Mouse (Mus musculus): ENCODE measurements around the gene Tlk2. TPM values are rescaled to one million over a fixed set of nuclear protein-coding genes. Genes with fewer than 3 reads are reported as not detected.

Tlk2 gene
- polyA plus RNA-seq, 1 experiment = 33.3 TPM

GRCm38 (mm10) chr11:105180471-105181091, 2.0 kb downstream of the Tlk2 start:
- H3K4me1 ChIP-seq (ENCODE audit: control insufficient read depth, insufficient read depth, low read length) = no peaks in the 10 kb centered on the region; the same call in 1 of the 2 replicates
- peak overlapping the region; percentile 84 for H3K4me3 ChIP-seq (replicated peaks; ENCODE audit: control insufficient read depth, low read depth, low read length)
- TF ChIP-seq CTCF (IDR thresholded peaks at IDR 0.05; ENCODE audit: control insufficient read depth, insufficient read depth, low read length) (no peak), POLR2A (IDR thresholded peaks at IDR 0.05; ENCODE audit: borderline replicate concordance, control insufficient read depth, low read depth, low read length) (no peak)
- WGBS = under 1% methylated on average over 35 of the region's 35 CpGs
- peak overlapping the region; percentile 95 for H3K27ac ChIP-seq (ENCODE audit: control insufficient read depth, insufficient read depth, low read depth, low read length, poor library complexity)

- Histone ChIP-seq H3K4me3 (replicated peaks; ENCODE audit: control insufficient read depth, low read depth, low read length) (peak overlapping the region; percentile 84), H3K27ac (ENCODE audit: control insufficient read depth, insufficient read depth, low read depth, low read length, poor library complexity) (peak overlapping the region; percentile 97), H3K4me1 (ENCODE audit: control insufficient read depth, insufficient read depth, low read length) (no peaks in the 10 kb centered on the region; the same call in 1 of the 2 replicates)
- under 1% methylated on average over 60 of the region's 60 CpGs for WGBS
- TF ChIP-seq POLR2A (IDR thresholded peaks at IDR 0.05; ENCODE audit: borderline replicate concordance, control insufficient read depth, low read depth, low read length) = peak; percentile 50; the same call in 1 of the 2 replicates
- no peak for TF ChIP-seq CTCF (IDR thresholded peaks at IDR 0.05; ENCODE audit: control insufficient read depth, insufficient read depth, low read length)
Measured at GRCm38 (mm10) chr11:105181126-105181637, 2.6 kb downstream of the Tlk2 start.

GRCm38 (mm10) chr11:105181689-105182460, 3.3 kb downstream of the Tlk2 start:
- Histone ChIP-seq H3K27ac (ENCODE audit: control insufficient read depth, insufficient read depth, low read depth, low read length, poor library complexity) (peak overlapping the region; percentile 97), H3K4me1 (ENCODE audit: control insufficient read depth, insufficient read depth, low read length) (no peaks in the 10 kb centered on the region; the same call in 1 of the 2 replicates), H3K4me3 (replicated peaks; ENCODE audit: control insufficient read depth, low read depth, low read length) (peak overlapping the region; percentile 71)
- TF ChIP-seq POLR2A (IDR thresholded peaks at IDR 0.05; ENCODE audit: borderline replicate concordance, control insufficient read depth, low read depth, low read length) (no peak), CTCF (IDR thresholded peaks at IDR 0.05; ENCODE audit: control insufficient read depth, insufficient read depth, low read length) (no peak)
- WGBS = 2% methylated on average over 84 of the region's 89 CpGs

GRCm38 (mm10) chr11:105182461-105182855, 3.9 kb downstream of the Tlk2 start:
- no peak for TF ChIP-seq POLR2A (IDR thresholded peaks at IDR 0.05; ENCODE audit: borderline replicate concordance, control insufficient read depth, low read depth, low read length)
- no peak for TF ChIP-seq CTCF (IDR thresholded peaks at IDR 0.05; ENCODE audit: control insufficient read depth, insufficient read depth, low read length)

GRCm38 (mm10) chr11:105184678-105185077, 6.1 kb downstream of the Tlk2 start:
- 89% methylated on average over 3 of the region's 3 CpGs for WGBS
- TF ChIP-seq POLR2A (IDR thresholded peaks at IDR 0.05; ENCODE audit: borderline replicate concordance, control insufficient read depth, low read depth, low read length) = no peak
- peak; percentile 19; the same call in 1 of the 2 replicates for TF ChIP-seq CTCF (IDR thresholded peaks at IDR 0.05; ENCODE audit: control insufficient read depth, insufficient read depth, low read length)
- H3K27ac ChIP-seq (ENCODE audit: control insufficient read depth, insufficient read depth, low read depth, low read length, poor library complexity) = no peak overlapping the region
- no peaks in the 10 kb centered on the region; the same call in 1 of the 2 replicates for H3K4me1 ChIP-seq (ENCODE audit: control insufficient read depth, insufficient read depth, low read length)
- no peak overlapping the region for H3K4me3 ChIP-seq (replicated peaks; ENCODE audit: control insufficient read depth, low read depth, low read length)

More at GRCm38 (mm10) chr11:105182461-105182855, 3.9 kb downstream of the Tlk2 start:
- WGBS = 1% methylated on average over 4 of the region's 4 CpGs
- Histone ChIP-seq H3K27ac (ENCODE audit: control insufficient read depth, insufficient read depth, low read depth, low read length, poor library complexity) (peak overlapping the region; percentile 97), H3K4me1 (ENCODE audit: control insufficient read depth, insufficient read depth, low read length) (no peaks in the 10 kb centered on the region; the same call in 1 of the 2 replicates), H3K4me3 (replicated peaks; ENCODE audit: control insufficient read depth, low read depth, low read length) (peak overlapping the region; percentile 71)

GRCm38 (mm10) chr11:105192186-105192585, 13.6 kb downstream of the Tlk2 start:
- TF ChIP-seq CTCF (IDR thresholded peaks at IDR 0.05; ENCODE audit: control insufficient read depth, insufficient read depth, low read length) = no peak
- no peak for TF ChIP-seq POLR2A (IDR thresholded peaks at IDR 0.05; ENCODE audit: borderline replicate concordance, control insufficient read depth, low read depth, low read length)
- 90% methylated on average over 3 of the region's 3 CpGs for WGBS

GRCm38 (mm10) chr11:105196893-105197662, 18.5 kb downstream of the Tlk2 start:
- H3K4me1 ChIP-seq (ENCODE audit: control insufficient read depth, insufficient read depth, low read length) = no peaks in the 10 kb centered on the region; the same call in 1 of the 2 replicates
- WGBS = 79% methylated on average over 4 of the region's 4 CpGs
- no peak for TF ChIP-seq POLR2A (IDR thresholded peaks at IDR 0.05; ENCODE audit: borderline replicate concordance, control insufficient read depth, low read depth, low read length)
- TF ChIP-seq CTCF (IDR thresholded peaks at IDR 0.05; ENCODE audit: control insufficient read depth, insufficient read depth, low read length) = no peak
- no peak overlapping the region for H3K4me3 ChIP-seq (replicated peaks; ENCODE audit: control insufficient read depth, low read depth, low read length)
- H3K27ac ChIP-seq (ENCODE audit: control insufficient read depth, insufficient read depth, low read depth, low read length, poor library complexity) = no peak overlapping the region

More at GRCm38 (mm10) chr11:105192186-105192585, 13.6 kb downstream of the Tlk2 start:
- Histone ChIP-seq H3K27ac (ENCODE audit: control insufficient read depth, insufficient read depth, low read depth, low read length, poor library complexity) (no peak overlapping the region), H3K4me1 (ENCODE audit: control insufficient read depth, insufficient read depth, low read length) (no peaks in the 10 kb centered on the region; the same call in 1 of the 2 replicates), H3K4me3 (replicated peaks; ENCODE audit: control insufficient read depth, low read depth, low read length) (no peak overlapping the region)
